Mouse (Mus musculus) lung, embryonic 14.5 days (tissue): Measurements from ENCODE around the gene Epor. TPM values are rescaled to one million over a fixed set of nuclear protein-coding genes. Genes with fewer than 3 reads are reported as not detected.
A peak's percentile ranks its signal among the peaks of the same experiment; 100 is the strongest.

Experiments
- ATAC-seq: fragments of 200-750 bp; cut with Nextera tagmentation; 2 replicates; pipeline ENCODE4 v1.8.0; 2017; ENCODE audit warnings: mild to moderate bottlenecking, moderate TSS enrichment, moderate library complexity; ENCODE audit not compliant: insufficient read depth
- DNase-seq: peaks from one replicate; pipeline ENCODE4 v3.0.0-alpha.2; 2015
- H3K27ac ChIP-seq: fragments of 300-500 bp; sonication (generic); 2 replicates; pipeline ENCODE4 v1.5.1; 2014; ENCODE audit warnings: low read depth, mild to moderate bottlenecking, moderate library complexity
- H3K27me3 ChIP-seq: fragments of 300-500 bp; sonication (generic); 2 replicates; pipeline ENCODE4 v1.6.1; 2014; ENCODE audit warnings: low read length, control low read depth; ENCODE audit not compliant: insufficient read depth
- H3K36me3 ChIP-seq: fragments of 300-500 bp; sonication (generic); 2 replicates; pipeline ENCODE4 v1.6.1; 2014; ENCODE audit warnings: control low read depth; ENCODE audit not compliant: insufficient read depth
- H3K4me1 ChIP-seq: fragments of 300-500 bp; sonication (generic); 2 replicates; pipeline ENCODE4 v1.6.1; 2014; ENCODE audit warnings: antibody characterized with exemption, control low read depth; ENCODE audit not compliant: insufficient read depth
- H3K4me2 ChIP-seq: fragments of 300-500 bp; sonication (generic); 2 replicates; pipeline ENCODE4 v1.6.1; 2014; ENCODE audit warnings: mild to moderate bottlenecking
- H3K4me3 ChIP-seq: fragments of 300-500 bp; sonication (generic); 2 replicates; pipeline ENCODE4 v1.5.1; 2014; ENCODE audit warnings: low read depth, low read length
- H3K9ac ChIP-seq: fragments of 300-500 bp; sonication (generic); 2 replicates; pipeline ENCODE4 v1.6.1; 2014
- H3K9me3 ChIP-seq: fragments of 300-500 bp; sonication (generic); 2 replicates; pipeline ENCODE4 v1.6.1; 2016; ENCODE audit warnings: low read depth, low read length, control low read depth
- CTCF ChIP-seq: IDR thresholded peaks from 2 replicates; pipeline ENCODE4 v1.5.1; 2016; ENCODE audit warnings: antibody characterized with exemption, low read depth
- WGBS: fragments of 180-500 bp; shearing (Covaris S2); extraction: QIAGEN DNeasy Blood & Tissue Kit; methylation state at CpG from one replicate; pipeline ENCODE4 v1.1.7; 2014; 5-methylcytosine and 5-hydroxymethylcytosine counted together
- polyA plus RNA-seq: library from polyadenylated mRNA; unstranded; fragments of >200 nt; fragmentation: Nextera tagmentation; extraction: Ambion mirVana; gene quantifications from 2 replicates; pipeline ENCODE4 v1.2.1, GENCODE M21; 2014

The Epor gene
- 5.3 and 6.4 TPM in 2 replicates for polyA plus RNA-seq

- peak; percentile 47 for ATAC-seq
- peak within 1 kb of the TSS; percentile 77 for H3K4me2 ChIP-seq
- no peaks in the 10 kb centered on the region for H3K9me3 ChIP-seq
- no peaks in the 10 kb centered on the region for H3K36me3 ChIP-seq
- 11% methylated on average over 8 of the region's 8 CpGs for WGBS
- peak; percentile 64 for DNase-seq
- H3K27me3 ChIP-seq: peaks cover 28% of the 10 kb centered on the region
- no peak for TF ChIP-seq CTCF
- H3K27ac ChIP-seq: peak within 1 kb of the TSS; percentile 58
- H3K4me1 ChIP-seq: peaks cover 5% of the 10 kb centered on the region; the same call in 1 of the 2 replicates
- H3K4me3 ChIP-seq: peak within 1 kb of the TSS; percentile 45
- H3K9ac ChIP-seq: peak within 1 kb of the TSS; percentile 46
These were observed at the start of gene Epor for GRCm38 (mm10) chr9:21963417-21963816. TSS of gene Epor (minus strand) at chr9:21963506.

DNA sequence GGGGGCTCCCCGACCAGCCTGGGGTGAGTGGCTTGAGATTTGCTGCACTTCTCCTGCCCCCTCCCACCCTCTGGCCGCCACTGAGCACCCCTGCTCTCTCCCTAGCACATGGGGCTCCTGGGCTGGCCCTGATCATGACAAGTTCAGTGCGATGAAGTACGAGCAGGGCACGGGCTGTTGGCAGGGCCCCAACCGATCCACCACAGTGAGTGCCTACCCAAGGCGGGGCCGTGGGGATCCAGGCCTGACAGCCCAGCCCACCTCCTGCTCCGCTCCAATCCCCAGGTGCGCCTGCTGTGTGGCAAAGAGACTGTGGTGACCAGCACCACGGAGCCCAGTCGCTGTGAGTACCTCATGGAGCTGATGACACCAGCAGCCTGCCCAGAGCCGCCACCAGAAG, 49.4 kb upstream of the Epor start:
- ATAC-seq (no peak), DNase-seq (no peak)
- no peak for TF ChIP-seq CTCF
- 88% methylated on average over 13 of the region's 13 CpGs for WGBS
- Histone ChIP-seq H3K4me3 (no peak overlapping the region), H3K27me3 (no peaks in the 10 kb centered on the region), H3K4me2 (no peak overlapping the region), H3K9me3 (no peaks in the 10 kb centered on the region), H3K27ac (no peak overlapping the region), H3K36me3 (peaks cover 71% of the 10 kb centered on the region), H3K9ac (no peak overlapping the region), H3K4me1 (no peaks in the 10 kb centered on the region)

- Histone ChIP-seq H3K4me2 (no peak overlapping the region), H3K4me3 (no peak overlapping the region), H3K4me1 (no peaks in the 10 kb centered on the region), H3K27ac (no peak overlapping the region), H3K9me3 (no peaks in the 10 kb centered on the region), H3K9ac (no peak overlapping the region), H3K27me3 (no peaks in the 10 kb centered on the region), H3K36me3 (peaks cover 88% of the 10 kb centered on the region)
- TF ChIP-seq CTCF: no peak
- ATAC-seq (peak; percentile 40; the same call in 1 of the 2 replicates), DNase-seq (no peak)
- 84% methylated on average over 5 of the region's 5 CpGs for WGBS
These were observed 47.7 kb upstream of the Epor start for GRCm38 (mm10) chr9:22011055-22011454.

DNA sequence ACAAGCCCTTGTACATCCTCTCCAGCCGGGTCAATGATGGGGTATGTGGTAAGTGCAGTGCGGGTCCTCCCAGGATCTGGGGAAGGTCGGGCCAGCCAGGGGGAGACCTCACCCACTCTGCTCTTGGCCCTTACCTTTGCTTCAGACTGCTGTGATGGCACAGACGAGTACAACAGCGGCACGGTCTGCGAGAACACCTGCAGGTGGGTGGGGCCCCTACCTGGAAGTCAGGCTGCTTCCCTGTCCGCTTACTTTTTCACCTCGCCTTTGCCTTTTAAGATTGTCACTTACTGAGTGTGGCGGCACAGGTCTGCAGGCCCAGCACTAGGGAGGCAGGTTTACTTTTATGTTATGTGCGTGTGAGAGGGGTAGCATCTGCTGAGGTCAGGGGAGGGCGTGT, 41.2 kb upstream of the Epor start:
- Histone ChIP-seq H3K4me1 (peaks cover 7% of the 10 kb centered on the region), H3K9me3 (no peaks in the 10 kb centered on the region), H3K4me2 (0 out of 2 replicates have a peak overlapping the region, but pooled peaks have one; percentile 79), H3K27me3 (no peaks in the 10 kb centered on the region), H3K4me3 (no peak overlapping the region), H3K9ac (no peak overlapping the region), H3K36me3 (peaks cover 52% of the 10 kb centered on the region), H3K27ac (no peak overlapping the region)
- no peak for TF ChIP-seq CTCF
- no peak for DNase-seq
- ATAC-seq: no peak
- 85% methylated on average over 12 of the region's 12 CpGs for WGBS

DNA sequence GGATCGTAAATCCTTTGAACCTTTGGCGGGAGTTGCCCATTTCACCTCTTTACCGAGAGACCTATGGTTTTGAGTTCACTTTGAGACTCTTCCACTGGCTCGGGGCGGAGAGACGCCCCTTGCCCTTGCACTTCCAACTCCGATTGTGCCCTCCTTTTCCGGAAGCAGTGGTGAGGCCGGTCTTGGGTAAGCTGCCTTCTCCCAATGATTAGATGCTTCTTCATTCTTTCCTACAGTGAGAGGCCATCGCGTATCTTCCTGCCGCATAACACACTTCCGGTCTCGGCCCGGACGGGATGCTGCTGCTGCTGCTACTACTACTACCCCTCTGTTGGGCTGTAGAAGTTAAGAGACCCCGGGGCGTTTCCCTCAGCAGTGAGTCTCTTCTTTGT, 39.9 kb upstream of the Epor start:
- peak; percentile 61 for DNase-seq
- no peak for TF ChIP-seq CTCF

DNA sequence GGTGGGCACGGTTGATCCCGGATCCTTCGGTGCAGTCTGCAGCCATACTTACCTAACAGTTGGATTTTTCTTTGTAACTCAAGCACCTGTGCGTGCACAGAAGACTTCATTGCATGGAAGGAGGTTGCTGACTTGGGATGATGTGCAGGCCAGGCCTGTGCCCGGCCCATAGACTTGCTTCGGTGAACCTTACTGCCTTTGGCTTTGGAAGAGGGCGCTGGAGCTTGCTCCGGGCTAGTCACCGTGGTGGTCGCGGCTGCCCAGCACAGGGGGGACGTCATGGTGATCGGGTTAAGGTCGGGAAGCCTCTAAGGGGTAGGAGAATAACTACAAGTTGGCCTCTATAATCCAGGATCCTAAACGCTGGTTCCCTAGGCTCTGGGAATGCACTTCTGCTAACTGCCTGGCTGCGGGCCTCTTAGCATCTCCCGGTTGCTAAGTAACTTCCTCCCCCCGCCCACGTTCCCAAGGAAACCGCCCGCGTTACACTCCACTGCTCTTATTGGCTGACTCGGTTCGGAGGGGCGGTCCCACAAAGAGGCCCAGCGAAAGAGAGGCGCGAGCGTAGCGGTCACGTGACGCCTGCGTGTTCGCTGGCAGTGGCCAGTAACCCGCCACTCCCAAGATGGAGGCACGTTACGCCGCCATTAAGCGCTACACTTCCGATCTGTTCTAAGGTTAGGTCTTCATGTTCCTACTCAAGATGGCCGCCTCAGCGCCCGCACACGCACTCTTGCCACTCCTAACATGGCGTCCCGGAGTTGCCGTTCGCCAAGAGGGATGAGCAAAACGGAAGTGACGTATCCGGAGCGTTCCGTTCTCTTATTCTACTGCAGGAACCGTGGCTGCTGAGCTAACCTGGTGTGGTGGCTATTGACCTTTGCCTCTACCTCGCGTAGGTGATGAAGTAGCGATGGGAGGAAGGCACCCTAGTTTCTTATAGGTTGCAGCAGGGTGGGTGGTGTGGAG, 39.2 kb upstream of the Epor start, which contains the start of the genes Ccdc151 and Prkcsh:
Ccdc151 (minus strand) TSS at position 441 of the 969 bp plus-strand sequence.
Prkcsh (plus strand) TSS at position 613 of the 969 bp plus-strand sequence.
- Histone ChIP-seq H3K4me1 (peaks cover 7% of the 10 kb centered on the region), H3K4me2 (peak within 1 kb of the TSS; percentile 79), H3K9me3 (no peaks in the 10 kb centered on the region), H3K4me3 (peak within 1 kb of the TSS; percentile 76), H3K27ac (peak within 1 kb of the TSS; percentile 34; the same call in 1 of the 2 replicates), H3K9ac (peak within 1 kb of the TSS; percentile 68), H3K36me3 (peaks cover 31% of the 10 kb centered on the region), H3K27me3 (no peaks in the 10 kb centered on the region)
- TF ChIP-seq CTCF: no peak
- WGBS: 6% methylated on average over 57 of the region's 57 CpGs
- DNase-seq (peak; percentile 99), ATAC-seq (peak; percentile 100)

More for the DNA sequence above, 39.9 kb upstream of the Epor start:
- no peaks in the 10 kb centered on the region for H3K9me3 ChIP-seq
- peak overlapping the region; percentile 76 for H3K4me3 ChIP-seq
- ATAC-seq: peak; percentile 10
- peak overlapping the region; percentile 68 for H3K9ac ChIP-seq
- H3K4me1 ChIP-seq: peaks cover 7% of the 10 kb centered on the region
- peak overlapping the region; percentile 79 for H3K4me2 ChIP-seq
- WGBS: under 1% methylated on average over 18 of the region's 18 CpGs
- peaks cover 38% of the 10 kb centered on the region for H3K36me3 ChIP-seq
- H3K27me3 ChIP-seq: no peaks in the 10 kb centered on the region
- peak overlapping the region; percentile 34; the same call in 1 of the 2 replicates for H3K27ac ChIP-seq

- Histone ChIP-seq H3K4me2 (peak overlapping the region; percentile 79; the same call in 1 of the 2 replicates), H3K9ac (no peak overlapping the region), H3K9me3 (no peaks in the 10 kb centered on the region), H3K4me3 (no peak overlapping the region), H3K4me1 (peaks cover 7% of the 10 kb centered on the region), H3K27ac (no peak overlapping the region), H3K27me3 (no peaks in the 10 kb centered on the region), H3K36me3 (peaks cover 23% of the 10 kb centered on the region)
- no peak for TF ChIP-seq CTCF
- ATAC-seq: no peak
- DNase-seq: no peak
- WGBS: 84% methylated on average over 4 of the region's 4 CpGs
These were observed 38.3 kb upstream of the Epor start for GRCm38 (mm10) chr9:22001633-22002032.
